Mouse (Mus musculus) heart, adult 2 months (tissue): ENCODE measurements around the gene Btbd17. TPM values are rescaled to one million over a fixed set of nuclear protein-coding genes. Genes with fewer than 3 reads are reported as not detected.

Experiments used
- DNase-seq, 2 experiments: peaks; one replicate each; pipeline ENCODE4 v3.0.0; 2021
- H3K27ac ChIP-seq: fragments of 200-600 bp; 2 replicates; pipeline ENCODE4 v1.8.1; 2022
- H3K27me3 ChIP-seq: fragments of 200-500 bp; 2 replicates; pipeline ENCODE4 v1.6.1; 2012; ENCODE audit warnings: mild to moderate bottlenecking, low read length, inconsistent platforms, mixed read lengths; ENCODE audit not compliant: control insufficient read depth, insufficient read depth
- H3K36me3 ChIP-seq: fragments of 200-500 bp; 2 replicates; pipeline ENCODE4 v1.6.1; 2012; ENCODE audit warnings: low read length, inconsistent platforms; ENCODE audit not compliant: control insufficient read depth, insufficient read depth
- H3K4me1 ChIP-seq: fragments of 200-500 bp; 2 replicates; pipeline ENCODE4 v1.6.1; 2011; ENCODE audit warnings: low read length; ENCODE audit not compliant: control insufficient read depth, insufficient read depth
- H3K4me3 ChIP-seq: fragments of 200-600 bp; 2 replicates; pipeline ENCODE4 v1.8.1; 2022
- H3K79me2 ChIP-seq: fragments of 200-500 bp; replicated peaks from 2 replicates; pipeline ENCODE4 v1.6.1; 2012; ENCODE audit warnings: mild to moderate bottlenecking, inconsistent platforms, low read length, moderate library complexity, mixed read lengths; ENCODE audit not compliant: control insufficient read depth, insufficient read depth
- H3K9ac ChIP-seq: fragments of 200-500 bp; 2 replicates; pipeline ENCODE4 v1.6.1; 2012; ENCODE audit warnings: low read depth, mild to moderate bottlenecking, control low read depth, inconsistent platforms, low read length, mixed read lengths
- CTCF ChIP-seq: fragments of 200-600 bp; IDR thresholded peaks from 2 replicates; pipeline ENCODE4 v1.8.1; 2022; ENCODE audit warnings: antibody characterized with exemption, mild to moderate bottlenecking, moderate library complexity
- EP300 ChIP-seq: fragments of 200-500 bp; IDR thresholded peaks from 2 replicates; pipeline ENCODE4 v1.6.1; 2011; ENCODE audit warnings: low read depth, low read length, control low read depth; ENCODE audit not compliant: insufficient read depth
- POLR2A ChIP-seq: fragments of 200-500 bp; IDR thresholded peaks from 2 replicates; pipeline ENCODE4 v1.6.1; 2011; ENCODE audit warnings: mild to moderate bottlenecking, low read depth, low read length, control low read depth; ENCODE audit not compliant: insufficient read depth
- WGBS: fragments of 180-500 bp; shearing (Covaris S2); methylation state at CpG from one replicate; pipeline ENCODE4 v1.1.7; 2018; 5-methylcytosine and 5-hydroxymethylcytosine counted together
- intact Hi-C: fragments of 180-260 bp; cut with DNase I; formaldehyde crosslinking; loops from one replicate; pipeline ENCODE4 v1.15.1; 2025
- polyA plus RNA-seq: library from polyadenylated mRNA; depleted of rRNA; stranded (reverse); fragments of >200 nt; gene quantifications from 2 replicates; pipeline ENCODE4 v1.2.3, GENCODE M21; 2012
- total RNA-seq, 2 experiments: library from RNA; stranded (reverse); gene quantifications; 2 replicates each; pipeline ENCODE4 v1.2.3; 2021

Gene Btbd17
- total and polyA plus RNA-seq, 3 experiments = 0.06 TPM; not detected in 2

GRCm38 (mm10) chr11:114792931-114793494 is 2.7 kb downstream of the Btbd17 start:
- Histone ChIP-seq H3K9ac (no peak overlapping the region), H3K27ac (no peak overlapping the region), H3K4me1 (0 out of 2 replicates have a peak, but pooled peaks cover 1% of the 10 kb centered on the region), H3K36me3 (no peaks in the 10 kb centered on the region), H3K4me3 (no peak overlapping the region), H3K79me2 (no peaks in the 10 kb centered on the region), H3K27me3 (peaks cover 10% of the 10 kb centered on the region)
- intact Hi-C loops = no loop called here
- TF ChIP-seq CTCF = no peak
- no peak for TF ChIP-seq POLR2A
- no peak for TF ChIP-seq EP300
- WGBS = 53% methylated on average over 5 of the region's 5 CpGs
- no peak for DNase-seq

GRCm38 (mm10) chr11:114791891-114792411 is 3.8 kb downstream of the Btbd17 start:
- no peaks in the 10 kb centered on the region for H3K36me3 ChIP-seq
- no peak overlapping the region for H3K27ac ChIP-seq
- intact Hi-C loops = no loop called here
- no peak overlapping the region for H3K9ac ChIP-seq
- peaks cover 10% of the 10 kb centered on the region for H3K27me3 ChIP-seq
- H3K79me2 ChIP-seq = no peaks in the 10 kb centered on the region
- 0 out of 2 replicates have a peak, but pooled peaks cover 1% of the 10 kb centered on the region for H3K4me1 ChIP-seq
- no peak for DNase-seq
- TF ChIP-seq EP300 (no peak), CTCF (no peak), POLR2A (no peak)
- peak overlapping the region; percentile 32 for H3K4me3 ChIP-seq
- 2% methylated on average over 50 of the region's 59 CpGs for WGBS

GRCm38 (mm10) chr11:114791351-114791889 is 4.3 kb downstream of the Btbd17 start:
- H3K79me2 ChIP-seq = no peaks in the 10 kb centered on the region
- WGBS = 6% methylated on average over 50 of the region's 50 CpGs
- peaks cover 14% of the 10 kb centered on the region for H3K27me3 ChIP-seq
- DNase-seq = no peak
- TF ChIP-seq POLR2A (no peak), CTCF (no peak), EP300 (no peak)
- H3K36me3 ChIP-seq = no peaks in the 10 kb centered on the region
- peak overlapping the region; percentile 32 for H3K4me3 ChIP-seq
- 0 out of 2 replicates have a peak, but pooled peaks cover 1% of the 10 kb centered on the region for H3K4me1 ChIP-seq
- intact Hi-C loops = no loop called here
- H3K9ac ChIP-seq = no peak overlapping the region
- H3K27ac ChIP-seq = no peak overlapping the region

- peak; percentile 28 for TF ChIP-seq CTCF
- TF ChIP-seq POLR2A = no peak
- no peak for TF ChIP-seq EP300
- H3K79me2 ChIP-seq = no peaks in the 10 kb centered on the region
- 53% methylated on average over 4 of the region's 4 CpGs for WGBS
- no peak overlapping the region for H3K9ac ChIP-seq
- no peak overlapping the region for H3K4me3 ChIP-seq
- no peak overlapping the region for H3K27ac ChIP-seq
- no peaks in the 10 kb centered on the region for H3K36me3 ChIP-seq
- peaks cover 16% of the 10 kb centered on the region for H3K27me3 ChIP-seq
- no peak for DNase-seq
- intact Hi-C loops = no loop called here
- 0 out of 2 replicates have a peak, but pooled peaks cover 1% of the 10 kb centered on the region for H3K4me1 ChIP-seq
Observed at GRCm38 (mm10) chr11:114790841-114791240, 4.9 kb downstream of the Btbd17 start.

- no peak overlapping the region for H3K9ac ChIP-seq
- no peak for DNase-seq
- intact Hi-C loops = no loop called here
- H3K79me2 ChIP-seq = no peaks in the 10 kb centered on the region
- WGBS = 75% methylated on average over 12 of the region's 12 CpGs
- TF ChIP-seq CTCF = no peak
- no peak for TF ChIP-seq EP300
- TF ChIP-seq POLR2A = no peak
- no peaks in the 10 kb centered on the region for H3K36me3 ChIP-seq
- peaks cover 18% of the 10 kb centered on the region for H3K27me3 ChIP-seq
- 0 out of 2 replicates have a peak, but pooled peaks cover 1% of the 10 kb centered on the region for H3K4me1 ChIP-seq
- H3K27ac ChIP-seq = no peak overlapping the region
- no peak overlapping the region for H3K4me3 ChIP-seq
Observed at GRCm38 (mm10) chr11:114790171-114790570, 5.6 kb downstream of the Btbd17 start.

GRCm38 (mm10) chr11:114789716-114790115 is 6.0 kb downstream of the Btbd17 start:
- no peaks in the 10 kb centered on the region for H3K36me3 ChIP-seq
- WGBS = 24% methylated on average over 9 of the region's 9 CpGs
- 0 out of 2 replicates have a peak, but pooled peaks cover 1% of the 10 kb centered on the region for H3K4me1 ChIP-seq
- no peak overlapping the region for H3K9ac ChIP-seq
- H3K27ac ChIP-seq = no peak overlapping the region
- peaks cover 18% of the 10 kb centered on the region for H3K27me3 ChIP-seq
- no peak overlapping the region for H3K4me3 ChIP-seq
- DNase-seq = no peak
- intact Hi-C loops = loop anchor here (1.0 to 5.0 kb wide), 2 partner anchors 44 to 112 kb away; partner anchors contain the start of gene Ttyh2
- TF ChIP-seq CTCF (no peak), EP300 (no peak), POLR2A (no peak)
- H3K79me2 ChIP-seq = no peaks in the 10 kb centered on the region
